Mouse (Mus musculus): ENCODE results near the gene Chfr.

Gene Chfr

GRCm38 (mm10) chr5:110135293-110136086, at the start of gene Chfr:
TSS of gene Chfr (plus strand) at chr5:110135842.
- DNase-seq (ENCODE audit: low spot score), result peak; percentile 99

- no peak for DNase-seq (ENCODE audit: low spot score)
Measured at GRCm38 (mm10) chr5:110086161-110086866, 49.3 kb upstream of the Chfr start.

GRCm38 (mm10) chr5:110091546-110091945, 44.1 kb upstream of the Chfr start:
- DNase-seq (ENCODE audit: low spot score), result no peak

- peak; percentile 72 for DNase-seq (ENCODE audit: low spot score)
Measured at GRCm38 (mm10) chr5:110094030-110094846, 41.4 kb upstream of the Chfr start, which contains the start of gene Gm35315. TSS of gene Gm35315 (minus strand) at chr5:110094420.

GRCm38 (mm10) chr5:110094847-110095213, 40.8 kb upstream of the Chfr start:
- DNase-seq (ENCODE audit: low spot score), result no peak

- no peak for DNase-seq (ENCODE audit: low spot score)
Measured at GRCm38 (mm10) chr5:110098991-110099477, 36.6 kb upstream of the Chfr start.

- DNase-seq (ENCODE audit: low spot score), result no peak
Measured at GRCm38 (mm10) chr5:110099656-110100580, 35.7 kb upstream of the Chfr start, which contains the start of gene Plcxd1. TSS of gene Plcxd1 (plus strand) at chr5:110099969.

- DNase-seq (ENCODE audit: low spot score), result no peak
Measured at GRCm38 (mm10) chr5:110100921-110101631, 34.6 kb upstream of the Chfr start.

DNA sequence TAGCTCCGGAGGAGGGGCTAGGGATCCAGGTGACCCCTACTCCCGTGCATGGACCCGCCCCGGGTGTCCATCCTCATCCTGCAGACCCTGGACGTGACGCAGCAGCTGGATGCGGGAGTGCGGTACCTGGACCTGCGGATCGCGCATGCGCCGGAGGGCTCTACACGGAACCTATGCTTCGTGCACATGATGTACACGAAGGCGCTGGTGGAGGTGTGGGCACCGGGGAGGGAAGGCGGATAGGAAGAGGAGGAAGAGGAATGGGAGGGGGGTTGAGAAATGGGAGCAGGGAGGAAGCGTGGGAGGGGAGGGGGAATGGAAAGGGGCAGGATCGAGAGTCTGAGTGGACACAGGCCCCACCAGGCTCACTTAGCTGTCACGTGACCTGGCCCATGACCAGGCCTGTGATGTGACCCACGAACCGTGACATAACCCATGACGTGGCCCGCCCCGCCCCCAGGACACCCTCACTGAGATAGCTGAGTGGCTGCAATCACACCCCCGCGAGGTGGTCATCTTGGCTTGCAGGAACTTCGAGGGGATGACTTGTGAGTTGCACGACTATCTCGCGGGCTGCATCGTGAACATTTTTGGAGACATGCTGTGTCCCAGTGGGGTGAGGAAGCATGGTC, 33.8 kb upstream of the Chfr start:
- no peak for DNase-seq (ENCODE audit: low spot score)

GRCm38 (mm10) chr5:110102429-110102828, 33.2 kb upstream of the Chfr start:
- no peak for DNase-seq (ENCODE audit: low spot score)

- DNase-seq (ENCODE audit: low spot score), result no peak
Measured at GRCm38 (mm10) chr5:110102853-110103625, 32.6 kb upstream of the Chfr start.

DNA sequence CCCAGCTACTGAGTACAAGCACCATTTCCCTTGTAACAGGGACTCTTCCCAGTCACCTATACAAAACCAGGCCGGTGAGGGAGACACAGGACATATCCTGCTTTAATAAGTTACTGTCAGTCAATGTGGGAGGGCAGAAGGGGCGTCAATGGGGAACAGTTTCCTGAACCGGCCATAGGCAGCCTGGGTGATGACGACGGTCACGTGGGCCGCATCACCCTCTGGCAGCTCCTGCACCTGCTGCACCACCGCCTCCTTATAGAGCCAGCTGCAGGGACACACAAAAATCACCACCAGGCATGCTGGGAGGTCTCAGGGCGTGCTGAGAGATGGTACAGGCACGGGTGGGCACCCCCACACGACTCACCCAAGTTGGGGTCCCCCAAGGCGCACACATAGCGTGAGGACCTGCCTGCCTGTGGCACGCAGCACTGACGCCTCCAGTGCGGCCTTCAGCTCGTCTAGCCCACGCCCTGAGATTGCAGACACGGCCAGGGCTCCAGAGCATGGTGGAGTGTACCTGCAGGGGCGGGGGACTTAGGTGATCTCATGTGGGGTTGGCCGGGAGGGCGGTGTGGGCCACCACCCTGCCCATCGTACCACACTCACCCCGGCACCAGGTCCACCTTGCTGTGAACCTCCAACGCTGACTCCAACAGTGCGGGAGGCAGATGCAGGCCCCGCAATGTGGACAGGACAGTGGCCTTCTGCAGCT, 31.6 kb upstream of the Chfr start:
- no peak for DNase-seq (ENCODE audit: low spot score)

DNA sequence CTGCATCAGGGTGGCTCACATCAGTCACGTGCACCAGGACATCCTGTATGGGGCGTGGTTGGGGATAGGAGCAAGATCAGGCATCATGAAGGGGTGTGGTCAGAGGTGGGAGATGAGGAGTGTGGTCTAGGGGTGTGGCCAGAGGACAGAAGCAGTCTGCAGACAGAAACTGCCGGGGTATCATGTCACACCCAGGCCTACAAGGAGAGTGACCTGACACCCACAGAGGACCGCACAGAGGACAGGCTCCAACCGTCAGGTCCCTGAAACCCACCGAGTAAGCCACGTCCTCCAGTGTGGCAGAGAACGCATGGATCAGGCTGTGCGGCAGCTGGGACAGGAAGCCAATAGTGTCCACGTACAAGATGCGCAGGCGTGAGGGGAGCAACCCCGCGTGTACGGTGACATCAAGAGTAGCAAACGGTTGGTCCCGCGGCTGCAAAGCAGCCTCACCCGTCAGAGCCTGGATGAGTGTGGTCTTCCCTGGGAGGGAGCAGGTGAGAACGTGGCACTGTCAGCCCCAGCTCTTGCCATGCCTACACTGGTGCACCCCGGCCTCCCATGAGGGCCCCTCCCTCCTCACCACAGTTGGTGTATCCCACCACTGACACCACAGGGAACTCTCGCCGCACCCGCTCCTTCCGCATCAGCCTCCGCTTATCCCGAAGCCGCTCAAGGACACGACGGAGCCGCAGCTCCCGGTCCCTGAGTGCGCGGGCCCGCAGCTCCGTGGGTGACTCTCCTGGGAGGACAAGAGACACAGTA, 30.8 kb upstream of the Chfr start:
- no peak for DNase-seq (ENCODE audit: low spot score)

DNA sequence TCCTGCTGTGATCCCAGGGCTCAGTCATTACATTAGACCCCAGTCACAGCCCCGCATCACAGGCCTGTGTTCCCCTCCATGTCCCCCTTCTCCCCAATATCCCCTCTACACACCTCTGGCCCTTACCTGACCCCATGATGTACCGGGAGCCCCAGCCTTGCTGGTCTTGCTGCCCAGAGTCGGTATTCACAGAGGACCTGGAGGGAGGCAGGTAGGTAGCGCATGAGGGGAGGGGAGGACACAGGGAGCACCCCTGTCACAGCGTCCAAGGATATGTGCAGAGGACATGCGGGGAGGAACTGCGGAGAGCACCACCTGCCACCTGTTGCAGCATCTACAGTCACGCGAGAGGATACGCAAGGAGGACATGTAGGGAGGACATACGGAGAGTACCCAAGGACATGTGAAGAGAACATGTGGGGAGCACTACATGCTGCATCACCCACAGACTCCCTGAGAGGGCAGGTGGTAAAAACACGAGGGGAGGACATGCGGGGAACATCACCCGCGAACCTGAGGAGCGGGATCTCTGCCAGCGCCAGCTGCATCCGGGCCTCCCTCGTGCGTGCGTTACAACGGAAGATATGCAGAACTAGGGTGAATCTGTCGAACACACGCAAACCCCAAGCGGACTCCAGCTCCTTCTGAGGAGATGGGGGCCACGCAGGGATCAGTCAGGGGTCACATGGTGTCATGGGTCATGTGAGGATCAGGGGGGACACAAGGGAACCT, 29.3 kb upstream of the Chfr start:
- DNase-seq (ENCODE audit: low spot score), result no peak

DNA sequence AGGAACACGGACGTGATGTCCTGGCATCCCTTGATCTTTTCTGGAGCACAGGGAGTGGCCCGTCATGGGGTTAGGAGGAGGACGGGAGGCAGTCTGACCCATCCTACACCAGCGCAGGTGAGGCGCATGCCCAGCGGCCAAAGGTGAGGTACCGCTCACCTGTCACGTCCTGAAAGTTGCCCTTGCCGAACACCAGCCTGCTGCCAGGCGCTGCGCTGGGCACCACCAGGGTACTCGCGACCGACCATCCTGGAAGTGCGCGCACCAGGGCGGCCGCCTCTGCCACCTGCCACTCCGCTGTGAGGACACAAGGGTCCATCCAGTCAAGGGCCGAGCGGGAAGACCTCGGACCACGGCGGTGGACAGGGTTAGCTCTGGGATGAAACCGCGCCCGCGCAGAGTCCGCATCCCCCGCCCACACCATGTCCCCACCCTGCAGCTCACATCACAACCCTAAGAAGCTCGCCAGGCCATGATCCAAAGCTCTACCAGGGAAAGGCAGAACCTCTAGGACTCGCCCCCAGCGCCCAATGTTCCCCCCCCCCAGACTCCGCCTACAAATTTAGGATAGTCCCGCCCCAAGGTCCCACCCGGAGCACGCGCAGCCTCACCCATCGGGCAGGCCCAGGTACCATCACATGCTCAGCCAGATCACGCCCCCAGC, 28.6 kb upstream of the Chfr start:
- peak; percentile 36 for DNase-seq (ENCODE audit: low spot score)

DNA sequence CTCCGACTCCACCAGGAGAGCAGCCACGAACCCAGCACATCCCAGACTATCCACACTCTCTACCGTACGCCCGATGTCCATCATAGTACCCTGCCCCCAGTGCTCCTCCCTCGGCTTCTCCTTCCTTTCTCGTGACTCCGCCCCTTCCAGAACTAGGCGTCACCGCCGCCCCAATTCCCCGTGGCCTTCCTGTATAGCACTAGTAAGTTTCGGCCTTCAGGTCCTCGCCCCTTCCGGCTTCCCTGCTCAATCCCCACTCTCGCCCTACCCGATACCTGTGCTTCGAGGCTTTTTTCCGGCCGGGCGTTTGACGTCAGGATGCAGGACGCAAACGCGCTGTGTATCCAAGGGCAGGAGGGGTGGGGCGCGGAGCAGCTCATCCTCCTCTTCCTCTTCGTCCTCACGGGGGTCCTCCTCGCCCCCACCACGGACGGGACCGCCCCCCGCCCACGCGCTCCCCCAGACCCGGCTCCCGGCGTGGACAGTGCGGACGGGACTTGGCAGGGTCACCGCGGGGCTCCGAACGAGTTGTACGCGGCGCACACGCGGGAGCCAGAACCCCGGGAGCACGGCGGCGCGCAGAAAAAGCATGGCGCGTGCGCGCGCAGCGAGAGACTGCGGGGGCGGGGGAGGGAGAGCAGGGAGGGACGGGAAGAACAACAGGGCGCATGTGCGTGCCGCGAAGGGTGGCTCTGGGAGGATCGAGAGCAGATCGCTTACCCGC, 27.9 kb upstream of the Chfr start, which contains the start of gene Gtpbp6:
TSS of gene Gtpbp6 (minus strand) at position 617 of the 724 bp plus-strand sequence.
- DNase-seq (ENCODE audit: low spot score), result peak; percentile 90
